ENCODE assay signal across 8 mouse cellular contexts in the genomic region with DNA sequence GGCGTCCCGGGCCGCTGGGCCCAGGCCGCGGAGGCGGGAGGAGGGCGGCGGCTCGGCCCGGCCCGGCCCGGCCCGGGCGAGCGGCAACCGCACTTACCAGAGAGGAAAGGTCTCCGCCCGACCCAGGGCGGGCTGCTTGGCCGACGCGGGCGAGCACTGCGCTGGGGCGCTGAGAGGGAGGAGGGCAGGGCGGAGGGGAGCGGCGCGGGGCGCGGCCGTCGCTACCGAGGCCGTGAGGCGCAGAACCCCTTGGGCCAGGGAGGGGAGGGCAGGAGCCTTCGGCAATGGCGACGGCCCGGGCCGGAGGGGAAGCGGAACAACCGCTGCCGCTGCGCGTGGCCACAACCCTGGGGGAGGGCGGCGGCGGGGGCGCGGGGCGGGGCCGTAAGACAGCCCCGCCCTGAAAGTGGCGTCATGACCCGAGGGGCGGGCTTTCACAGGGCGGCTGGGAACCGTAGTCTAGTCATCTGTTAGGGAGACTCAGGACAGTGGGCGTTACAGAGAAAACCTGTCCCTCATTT. TPM values are rescaled to one million over a fixed set of nuclear protein-coding genes. Genes with fewer than 3 reads are reported as not detected.
DNase-seq lines count a peak whose midpoint lies in the region; ATAC-seq lines count a peak whose summit lies in the region.

Gene Pak2, minus strand, starts transcription at position 352 of the 521 bp plus-strand sequence.

- peaks cover 22% of the 10 kb centered on the region for H3K36me3 ChIP-seq in heart, embryonic 13.5 days
- H3K36me3 ChIP-seq in liver, embryonic 13.5 days, result no peaks in the 10 kb centered on the region; the same call in 1 of the 2 replicates
- no peaks in the 10 kb centered on the region for H3K36me3 ChIP-seq in stomach, embryonic 16.5 days (ENCODE audit: control insufficient read depth, insufficient read depth, low read length)

- peak; percentile 88 for DNase-seq in CD4-positive helper T cell, adult 2 months (ENCODE audit: low read depth, low spot score)
- peak; percentile 74 for DNase-seq in brain, embryonic 18.5 days (ENCODE audit: low read depth, low spot score)
- DNase-seq in kidney, postnatal 14 days, result peak; percentile 93
- peak; percentile 84 for DNase-seq in liver, embryonic 13.5 days
- DNase-seq in neural tube, embryonic 10.5 days (ENCODE audit: extremely low spot score, low spot score), result peak; percentile 93

- peak within 1 kb of the TSS; percentile 98 for H3K27ac ChIP-seq in heart, embryonic 13.5 days (replicated peaks)
- peak within 1 kb of the TSS; percentile 97 for H3K27ac ChIP-seq in liver, embryonic 13.5 days
- peak within 1 kb of the TSS; percentile 98 for H3K27ac ChIP-seq in stomach, embryonic 16.5 days (ENCODE audit: low read length)

- H3K4me1 ChIP-seq in heart, embryonic 13.5 days, result peaks cover 28% of the 10 kb centered on the region
- peaks cover 34% of the 10 kb centered on the region for H3K4me1 ChIP-seq in liver, embryonic 13.5 days (replicated peaks)
- peaks cover 14% of the 10 kb centered on the region for H3K4me1 ChIP-seq in stomach, embryonic 16.5 days (ENCODE audit: control insufficient read depth, insufficient read depth, low read length)

- peak; percentile 93 for ATAC-seq in erythroid progenitor cell, adult 5-6 weeks (replicated peaks; ENCODE audit: low FRiP score, poor library complexity, severe bottlenecking)
- ATAC-seq in heart, embryonic 13.5 days (ENCODE audit: extremely low read depth, insufficient number of reproducible peaks, low FRiP score, low TSS enrichment), result peak; percentile 96
- ATAC-seq in liver, embryonic 13.5 days (ENCODE audit: low read depth), result peak; percentile 95
- peak; percentile 96 for ATAC-seq in stomach, embryonic 16.5 days (ENCODE audit: insufficient read depth, low FRiP score)

- H3K27me3 ChIP-seq in heart, embryonic 13.5 days (replicated peaks), result no peaks in the 10 kb centered on the region
- H3K27me3 ChIP-seq in liver, embryonic 13.5 days, result no peaks in the 10 kb centered on the region
- H3K27me3 ChIP-seq in stomach, embryonic 16.5 days (ENCODE audit: control insufficient read depth, insufficient read depth, low read length), result no peaks in the 10 kb centered on the region

- no peaks in the 10 kb centered on the region for H3K9me3 ChIP-seq in heart, embryonic 13.5 days
- no peaks in the 10 kb centered on the region for H3K9me3 ChIP-seq in liver, embryonic 13.5 days (replicated peaks)
- no peaks in the 10 kb centered on the region for H3K9me3 ChIP-seq in stomach, embryonic 16.5 days (replicated peaks; ENCODE audit: control insufficient read depth, low read length)

- under 1% methylated on average over 48 of the region's 60 CpGs for WGBS in heart, embryonic 13.5 days
- WGBS in liver, embryonic 13.5 days (ENCODE audit: insufficient replicate concordance), result under 1% methylated on average over 48 of the region's 60 CpGs
- under 1% methylated on average over 57 of the region's 60 CpGs for WGBS in stomach, embryonic 16.5 days

- H3K4me2 ChIP-seq in heart, embryonic 13.5 days, result peak within 1 kb of the TSS; percentile 90
- peak within 1 kb of the TSS; percentile 85 for H3K4me2 ChIP-seq in liver, embryonic 13.5 days
- peak within 1 kb of the TSS; percentile 73 for H3K4me2 ChIP-seq in stomach, embryonic 16.5 days (ENCODE audit: low read depth, low read length)

- H3K4me3 ChIP-seq in heart, embryonic 13.5 days, result peak within 1 kb of the TSS; percentile 91
- peak within 1 kb of the TSS; percentile 94 for H3K4me3 ChIP-seq in liver, embryonic 13.5 days (replicated peaks)
- H3K4me3 ChIP-seq in stomach, embryonic 16.5 days (replicated peaks; ENCODE audit: low read length), result peak within 1 kb of the TSS; percentile 91

- H3K9ac ChIP-seq in heart, embryonic 13.5 days, result peak within 1 kb of the TSS; percentile 99
- peak within 1 kb of the TSS; percentile 95 for H3K9ac ChIP-seq in liver, embryonic 13.5 days
- peak within 1 kb of the TSS; percentile 98 for H3K9ac ChIP-seq in stomach, embryonic 16.5 days (ENCODE audit: low read length)

RNA-seq across cellular contexts. Expression of gene Pak2, which starts in this region (rescaled TPM):
- total RNA-seq in erythroid progenitor cell, adult 5-6 weeks (2015; ENCODE audit: low replicate concordance), result 21.3 and 23.5 TPM in 2 replicates
- total RNA-seq in erythroid progenitor cell, adult 5-6 weeks (2017; ENCODE audit: low replicate concordance), result 11.6 and 17.9 TPM in 2 replicates
- 23.1 and 23.2 TPM in 2 replicates for polyA plus RNA-seq in heart, embryonic 13.5 days (2015; fragmentation: Nextera tagmentation; extraction: Ambion mirVana)
- polyA plus RNA-seq in liver, embryonic 13.5 days (2015; fragmentation: Nextera tagmentation; extraction: Ambion mirVana), result 10.7 and 14.6 TPM in 2 replicates
- 38.0 and 38.7 TPM in 2 replicates for polyA plus RNA-seq in stomach, embryonic 16.5 days (2015; fragmentation: Nextera tagmentation; extraction: Ambion mirVana)

Comparison
In these comparisons a context has a peak if more than half of its experiments do, and no peak if none do; other contexts are left out.
1. Peak in every context shown above with its lines: DNase-seq, ATAC-seq, H3K4me3 ChIP-seq and H3K27ac ChIP-seq.